Mouse (Mus musculus) cerebellum, adult 2 months (tissue): ENCODE data around the gene Pigu.

Experiments used
- CTCF ChIP-seq: fragments of 200-500 bp; IDR thresholded peaks from 2 replicates; pipeline ENCODE4 v1.5.1; 2011; ENCODE audit warnings: low read depth, mild to moderate bottlenecking, control low read depth, low read length, moderate library complexity, borderline replicate concordance; ENCODE audit not compliant: insufficient read depth
- POLR2A ChIP-seq: fragments of 200-500 bp; IDR thresholded peaks from 2 replicates; pipeline ENCODE4 v1.6.1; 2011; ENCODE audit warnings: low read length, control low read depth, borderline replicate concordance; ENCODE audit not compliant: insufficient read depth

- no peak for TF ChIP-seq CTCF
- TF ChIP-seq POLR2A, result no peak
Observed at GRCm38 (mm10) chr2:155249588-155249987, 107.6 kb downstream of the Pigu start.
